Mouse (Mus musculus) brain, embryonic 14.5 days (tissue): ENCODE measurements around the gene Stim1.

Source experiments
- CTCF ChIP-seq: fragments of 200-500 bp; IDR thresholded peaks from 2 replicates; pipeline ENCODE4 v1.5.1; 2012; ENCODE audit warnings: inconsistent platforms, mild to moderate bottlenecking, moderate library complexity, borderline replicate concordance; ENCODE audit not compliant: insufficient read depth, insufficient read length; ENCODE audit errors: extremely low read depth
- POLR2A ChIP-seq: fragments of 200-500 bp; IDR thresholded peaks from 2 replicates; pipeline ENCODE4 v1.6.1; 2012; ENCODE audit warnings: mild to moderate bottlenecking, inconsistent platforms, borderline replicate concordance; ENCODE audit not compliant: poor library complexity, insufficient read depth, insufficient read length, severe bottlenecking; ENCODE audit errors: extremely low read depth

- no peak for TF ChIP-seq CTCF
- no peak for TF ChIP-seq POLR2A
Observed at GRCm38 (mm10) chr7:102226051-102226450, 41.6 kb upstream of the Stim1 start.
